Mouse (Mus musculus) C2C12 (cell line): ENCODE measurements around the gene Tdrkh. TPM values are rescaled to one million over a fixed set of nuclear protein-coding genes. Genes with fewer than 3 reads are reported as not detected.

Source experiments
- H3K27me3 ChIP-seq: one replicate; pipeline ENCODE4 v1.6.1; 2011; ENCODE audit not compliant: control insufficient read depth, insufficient read depth, insufficient read length
- H3K36me3 ChIP-seq: one replicate; pipeline ENCODE4 v1.6.1; 2011; ENCODE audit not compliant: control insufficient read depth, insufficient read depth
- H3K4me3 ChIP-seq: one replicate; pipeline ENCODE4 v1.5.1; 2011; ENCODE audit warnings: mild to moderate bottlenecking, control low read depth; ENCODE audit not compliant: poor library complexity, insufficient read depth, severe bottlenecking
- H3K79me2 ChIP-seq: one replicate; pipeline ENCODE4 v1.6.1; 2011; ENCODE audit not compliant: control insufficient read depth, insufficient read depth
- H3K79me3 ChIP-seq: one replicate; pipeline ENCODE4 v1.6.1; 2011; ENCODE audit warnings: low read depth, control low read depth
- H3ac ChIP-seq: one replicate; pipeline ENCODE3; 2011; ENCODE audit warnings: low read depth; ENCODE audit not compliant: control insufficient read depth, insufficient read length
- CEBPB ChIP-seq: IDR thresholded peaks from one replicate; pipeline ENCODE4 v1.6.1; 2011; ENCODE audit warnings: low read depth, mild to moderate bottlenecking, control low read depth, moderate library complexity
- CTCF ChIP-seq: IDR thresholded peaks from one replicate; pipeline ENCODE4 v1.5.1; 2011; ENCODE audit not compliant: control insufficient read depth, insufficient read depth, insufficient read length
- FOSL1 ChIP-seq: IDR thresholded peaks from one replicate; pipeline ENCODE4 v1.8.0; 2011; ENCODE audit warnings: mild to moderate bottlenecking, low read length; ENCODE audit not compliant: poor library complexity, insufficient read depth, severe bottlenecking
- MAX ChIP-seq: IDR thresholded peaks from one replicate; pipeline ENCODE4 v1.6.1; 2011; ENCODE audit warnings: mild to moderate bottlenecking, control low read depth
- MYOD1 ChIP-seq: IDR thresholded peaks from one replicate; pipeline ENCODE4 v1.6.1; 2011; ENCODE audit warnings: low read depth; ENCODE audit not compliant: control insufficient read depth, insufficient read length
- MYOG ChIP-seq: IDR thresholded peaks from one replicate; pipeline ENCODE4 v1.6.1; 2011; ENCODE audit not compliant: control insufficient read depth, insufficient read length; ENCODE audit errors: extremely low read depth
- USF1 ChIP-seq: IDR thresholded peaks from one replicate; pipeline ENCODE4 v1.6.1; 2011; ENCODE audit warnings: low read depth, mild to moderate bottlenecking, control low read depth, moderate library complexity
- polyA plus RNA-seq: library from polyadenylated mRNA; unstranded; fragments of >200 nt; fragmentation: generic; extraction: Trizol; gene quantifications from one replicate; pipeline ENCODE4 v1.2.1, GENCODE M21; 2012; ENCODE audit warnings: missing spikeins

The Tdrkh gene
- polyA plus RNA-seq, 1 experiment, result 7.5 TPM

- H3K4me3 ChIP-seq, result no peak overlapping the region
- no peaks in the 10 kb centered on the region for H3K79me3 ChIP-seq
- H3K36me3 ChIP-seq, result no peaks in the 10 kb centered on the region
- H3K27me3 ChIP-seq, result no peaks in the 10 kb centered on the region
- no peaks in the 10 kb centered on the region for H3K79me2 ChIP-seq
- TF ChIP-seq MYOD1, result no peak
- no peak for TF ChIP-seq FOSL1
- TF ChIP-seq MYOG, result no peak
- no peak for TF ChIP-seq USF1
- TF ChIP-seq CEBPB, result no peak
- TF ChIP-seq CTCF, result no peak
- no peak for TF ChIP-seq MAX
- no peak overlapping the region for H3ac ChIP-seq
Observed at GRCm38 (mm10) chr3:94373597-94374011, 39.5 kb upstream of the Tdrkh start.

DNA sequence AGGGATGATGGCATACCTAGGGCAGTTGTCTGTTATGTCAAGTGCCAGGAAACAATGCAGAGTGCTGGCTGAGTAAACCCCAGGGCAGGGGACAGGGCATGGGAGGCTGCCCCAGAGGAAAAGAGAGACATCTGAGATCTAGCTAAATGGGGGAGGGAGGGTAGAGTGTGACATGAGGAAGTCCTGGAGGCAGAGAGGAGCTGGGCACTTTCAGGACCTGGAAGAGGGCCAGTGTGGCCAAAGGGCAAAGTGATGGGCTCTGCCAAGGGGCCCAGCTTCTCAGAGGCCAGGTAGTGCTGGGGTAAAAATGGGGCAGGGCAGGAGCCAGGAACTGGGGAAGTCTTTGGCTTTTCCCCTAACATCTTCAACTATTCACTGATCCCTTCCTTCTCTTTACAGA lies 38.4 kb upstream of the Tdrkh start:
- Histone ChIP-seq H3K27me3 (no peaks in the 10 kb centered on the region), H3ac (no peak overlapping the region), H3K79me3 (no peaks in the 10 kb centered on the region), H3K79me2 (no peaks in the 10 kb centered on the region), H3K4me3 (no peak overlapping the region), H3K36me3 (no peaks in the 10 kb centered on the region)
- no peak for TF ChIP-seq MAX
- TF ChIP-seq USF1, result no peak
- no peak for TF ChIP-seq FOSL1
- no peak for TF ChIP-seq MYOD1
- TF ChIP-seq CEBPB, result no peak
- no peak for TF ChIP-seq MYOG
- TF ChIP-seq CTCF, result no peak

DNA sequence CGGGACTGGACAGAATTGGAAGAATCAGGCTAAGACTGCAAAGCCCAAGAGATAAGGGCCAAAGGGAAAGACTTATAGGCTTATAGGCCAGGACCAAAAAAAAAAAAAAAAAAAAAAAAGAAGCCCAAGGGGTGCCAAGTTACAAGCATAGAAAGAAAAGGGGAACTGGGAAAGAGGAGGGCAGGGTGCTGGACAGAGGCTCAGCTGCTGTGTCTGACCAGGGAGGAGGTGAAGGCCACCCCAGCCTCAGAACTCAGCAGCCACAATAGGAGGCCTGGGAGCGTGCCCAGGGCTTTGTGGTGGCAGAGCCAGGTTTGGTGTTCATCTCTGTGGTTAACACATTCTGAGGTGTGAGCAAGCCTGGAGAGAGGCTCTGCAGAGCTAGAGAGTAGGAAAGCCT lies 37.9 kb upstream of the Tdrkh start:
- no peak for TF ChIP-seq MYOD1
- TF ChIP-seq MYOG, result no peak
- no peak for TF ChIP-seq CEBPB
- TF ChIP-seq USF1, result no peak
- no peak for TF ChIP-seq MAX
- TF ChIP-seq FOSL1, result no peak
- no peak for TF ChIP-seq CTCF
- no peaks in the 10 kb centered on the region for H3K36me3 ChIP-seq
- no peaks in the 10 kb centered on the region for H3K79me3 ChIP-seq
- H3ac ChIP-seq, result no peak overlapping the region
- no peaks in the 10 kb centered on the region for H3K27me3 ChIP-seq
- no peak overlapping the region for H3K4me3 ChIP-seq
- no peaks in the 10 kb centered on the region for H3K79me2 ChIP-seq

GRCm38 (mm10) chr3:94375861-94376260 lies 37.2 kb upstream of the Tdrkh start:
- no peaks in the 10 kb centered on the region for H3K79me2 ChIP-seq
- no peaks in the 10 kb centered on the region for H3K79me3 ChIP-seq
- H3K36me3 ChIP-seq, result no peaks in the 10 kb centered on the region
- no peak overlapping the region for H3ac ChIP-seq
- H3K4me3 ChIP-seq, result no peak overlapping the region
- no peak for TF ChIP-seq MAX
- no peak for TF ChIP-seq MYOD1
- TF ChIP-seq MYOG, result no peak
- no peak for TF ChIP-seq USF1
- no peak for TF ChIP-seq CEBPB
- TF ChIP-seq FOSL1, result no peak
- TF ChIP-seq CTCF, result no peak
- H3K27me3 ChIP-seq, result no peaks in the 10 kb centered on the region

DNA sequence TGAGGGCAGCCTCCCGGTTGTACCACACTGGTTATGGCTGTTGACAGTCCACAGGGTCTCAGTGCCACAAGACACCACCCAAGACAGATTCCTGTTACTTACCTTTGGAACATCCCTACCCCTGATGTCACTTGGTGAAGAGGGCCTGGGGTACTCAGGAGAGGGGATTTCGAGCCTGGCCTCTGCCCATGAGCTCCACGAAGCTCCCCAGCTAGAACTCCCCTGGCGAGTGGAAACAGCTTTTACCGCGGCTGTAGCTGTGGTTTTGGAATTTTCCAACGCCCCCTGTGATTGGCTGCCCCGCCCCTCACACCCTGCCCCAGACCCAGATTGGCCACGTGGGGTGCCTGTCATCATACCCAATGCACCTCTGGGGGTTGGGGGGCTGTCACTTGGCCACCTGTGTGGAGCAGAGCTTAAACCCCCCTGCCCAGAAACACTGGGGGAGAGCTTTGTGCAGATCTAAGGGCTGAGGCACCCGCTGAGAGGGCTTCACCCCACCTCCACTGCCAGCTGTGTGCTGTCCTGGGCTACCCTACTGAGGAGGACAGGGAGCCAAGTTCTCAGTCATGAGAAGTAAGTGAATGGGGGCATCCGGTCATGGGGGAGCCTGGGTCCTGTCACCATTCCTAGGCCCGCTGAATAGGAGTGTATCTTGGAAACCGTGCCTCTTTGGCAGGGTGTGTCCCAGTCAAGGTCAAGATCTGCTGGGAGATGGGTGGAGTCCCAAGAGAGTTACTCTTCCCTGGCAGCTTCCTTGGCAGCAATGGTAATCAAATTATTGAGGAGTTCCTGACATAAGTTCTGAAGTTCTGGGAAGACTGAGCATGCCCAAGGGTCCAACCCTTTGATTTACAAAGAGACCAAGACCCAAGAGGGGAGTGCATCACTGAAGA lies 35.8 kb upstream of the Tdrkh start:
- Histone ChIP-seq H3K4me3 (no peak overlapping the region), H3K27me3 (no peaks in the 10 kb centered on the region), H3K79me3 (no peaks in the 10 kb centered on the region), H3K36me3 (no peaks in the 10 kb centered on the region), H3K79me2 (no peaks in the 10 kb centered on the region), H3ac (no peak overlapping the region)
- TF ChIP-seq MAX (no peak), CEBPB (no peak), FOSL1 (no peak), CTCF (no peak), MYOG (no peak), MYOD1 (no peak), USF1 (no peak)
